Mouse (Mus musculus): ENCODE results near the gene Chd2. TPM values are rescaled to one million over a fixed set of nuclear protein-coding genes. Genes with fewer than 3 reads are reported as not detected.

The Chd2 gene
- polyA plus RNA-seq, 1 experiment from 2014 or later = 47.8 TPM

- Histone ChIP-seq H3K27ac (replicated peaks; ENCODE audit: low read depth, low read length) (no peak overlapping the region), H3K36me3 (replicated peaks; ENCODE audit: control insufficient read depth, insufficient read depth, low read depth, low read length) (peaks cover 3% of the 10 kb centered on the region), H3K9ac (replicated peaks; ENCODE audit: low read length) (no peak overlapping the region), H3K9me3 (replicated peaks; ENCODE audit: control insufficient read depth, low read length) (no peaks in the 10 kb centered on the region), H3K4me3 (ENCODE audit: low read depth, low read length) (no peak overlapping the region), H3K4me1 (ENCODE audit: control insufficient read depth, insufficient read depth, low read length) (no peaks in the 10 kb centered on the region), H3K27me3 (ENCODE audit: control insufficient read depth, insufficient read depth, low read length) (no peaks in the 10 kb centered on the region), H3K4me2 (ENCODE audit: low read depth, low read length) (no peak overlapping the region)
- WGBS = 75% methylated on average over 13 of the region's 13 CpGs
- DNase-seq (ENCODE audit: low spot score) (no peak), ATAC-seq (replicated peaks; ENCODE audit: insufficient number of reproducible peaks, low FRiP score, low TSS enrichment, low read depth) (no peak)
These were observed 118.4 kb downstream of the Chd2 start for GRCm38 (mm10) chr7:73423236-73423635.

DNA sequence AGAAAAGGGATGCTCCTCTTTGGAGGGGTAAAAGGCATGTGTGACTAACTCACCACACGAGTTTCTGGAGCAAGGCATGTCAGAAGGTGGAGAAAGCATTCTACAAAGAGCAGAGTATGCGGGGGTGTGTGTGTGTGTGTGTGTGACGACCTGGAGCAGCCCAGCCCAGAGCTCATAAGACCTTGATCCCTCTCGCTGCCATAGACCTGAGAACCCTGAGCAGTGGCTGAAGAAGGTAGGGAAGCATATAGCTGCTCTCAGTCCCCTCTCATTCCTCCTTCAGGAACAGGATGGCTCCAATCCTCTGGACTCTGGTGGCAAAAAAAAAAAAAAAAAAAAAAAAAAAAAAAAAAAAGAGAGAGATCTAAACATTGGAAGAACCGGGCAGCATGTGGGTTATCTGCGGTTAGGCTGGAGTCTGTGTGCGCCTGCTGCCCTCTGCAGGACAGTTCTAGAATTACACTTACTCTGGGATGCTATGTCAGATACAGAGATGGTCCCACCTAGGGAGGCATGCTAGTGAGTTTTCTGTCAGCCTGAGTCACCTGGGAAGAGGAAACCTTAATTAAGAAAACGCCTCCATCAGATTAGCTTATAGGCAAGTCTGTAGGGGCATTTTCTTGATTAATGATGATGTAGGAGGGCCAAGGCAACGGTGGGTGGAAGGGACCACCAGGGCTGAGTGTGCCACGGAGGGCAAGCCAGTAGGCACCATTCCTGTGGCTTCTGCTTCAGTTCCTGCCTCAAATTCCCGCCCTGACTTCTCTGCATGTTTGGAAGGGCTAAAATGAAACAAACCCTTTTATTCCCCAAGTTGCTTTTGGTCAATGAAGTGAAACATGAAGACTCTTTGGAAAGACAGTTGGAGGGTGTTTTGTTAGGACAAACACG is 119.2 kb downstream of the Chd2 start:
- Histone ChIP-seq H3K9me3 (replicated peaks; ENCODE audit: control insufficient read depth, low read length) (no peaks in the 10 kb centered on the region), H3K27me3 (ENCODE audit: control insufficient read depth, insufficient read depth, low read length) (no peaks in the 10 kb centered on the region), H3K4me2 (ENCODE audit: low read depth, low read length) (no peak overlapping the region), H3K36me3 (replicated peaks; ENCODE audit: control insufficient read depth, insufficient read depth, low read depth, low read length) (no peaks in the 10 kb centered on the region; the same call in none of the 2 replicates), H3K4me1 (ENCODE audit: control insufficient read depth, insufficient read depth, low read length) (no peaks in the 10 kb centered on the region), H3K9ac (replicated peaks; ENCODE audit: low read length) (no peak overlapping the region), H3K4me3 (ENCODE audit: low read depth, low read length) (no peak overlapping the region), H3K27ac (replicated peaks; ENCODE audit: low read depth, low read length) (no peak overlapping the region)
- 33% methylated on average over 12 of the region's 12 CpGs for WGBS
- ATAC-seq (replicated peaks; ENCODE audit: insufficient number of reproducible peaks, low FRiP score, low TSS enrichment, low read depth) (no peak), DNase-seq (ENCODE audit: low spot score) (peak; percentile 83)

DNA sequence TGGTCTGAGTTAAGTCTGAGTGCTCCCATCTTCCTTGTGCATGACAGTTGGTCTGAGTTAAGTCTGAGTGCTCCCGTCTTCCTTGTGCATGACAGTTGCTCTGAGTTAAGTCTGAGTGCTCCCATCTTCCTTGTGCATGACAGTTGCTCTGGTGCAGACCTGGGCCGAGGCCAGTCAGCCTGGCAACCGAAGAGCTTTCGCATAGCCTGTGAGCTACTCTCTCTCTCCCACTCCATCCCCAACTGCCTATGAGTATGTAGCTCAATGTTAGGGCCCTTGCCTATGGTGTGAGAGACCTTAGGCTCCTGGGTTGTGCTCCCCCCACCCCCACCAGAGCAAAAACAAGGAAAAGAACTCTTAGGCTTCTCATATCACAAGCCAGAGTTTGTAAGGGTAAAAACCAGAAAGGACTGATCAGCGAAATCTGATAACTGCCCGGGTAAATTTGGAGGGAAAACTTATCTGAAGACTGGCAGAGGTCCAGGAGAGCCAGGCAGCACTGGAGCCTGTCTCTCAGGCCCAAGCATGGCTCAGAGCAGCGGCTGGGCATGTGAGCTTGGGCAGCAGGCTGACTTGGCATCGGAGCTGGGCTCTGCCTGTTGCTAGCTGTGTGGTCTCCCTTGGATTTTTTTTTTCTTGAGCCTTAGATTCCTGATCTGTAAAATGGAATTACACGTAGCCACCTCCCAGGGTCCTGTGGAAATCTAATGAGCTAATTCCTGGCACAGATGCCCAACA is 120.2 kb downstream of the Chd2 start:
- peak overlapping the region; percentile 39; the same call in 1 of the 2 replicates for H3K9ac ChIP-seq (replicated peaks; ENCODE audit: low read length)
- no peaks in the 10 kb centered on the region for H3K4me1 ChIP-seq (ENCODE audit: control insufficient read depth, insufficient read depth, low read length)
- H3K27me3 ChIP-seq (ENCODE audit: control insufficient read depth, insufficient read depth, low read length) = no peaks in the 10 kb centered on the region
- DNase-seq (ENCODE audit: low spot score) (no peak), ATAC-seq (replicated peaks; ENCODE audit: insufficient number of reproducible peaks, low FRiP score, low TSS enrichment, low read depth) (no peak)
- no peak overlapping the region for H3K4me3 ChIP-seq (ENCODE audit: low read depth, low read length)
- H3K4me2 ChIP-seq (ENCODE audit: low read depth, low read length) = no peak overlapping the region
- no peaks in the 10 kb centered on the region; the same call in none of the 2 replicates for H3K36me3 ChIP-seq (replicated peaks; ENCODE audit: control insufficient read depth, insufficient read depth, low read depth, low read length)
- no peak overlapping the region for H3K27ac ChIP-seq (replicated peaks; ENCODE audit: low read depth, low read length)
- 68% methylated on average over 9 of the region's 9 CpGs for WGBS
- H3K9me3 ChIP-seq (replicated peaks; ENCODE audit: control insufficient read depth, low read length) = no peaks in the 10 kb centered on the region

- Histone ChIP-seq H3K9ac (replicated peaks; ENCODE audit: low read length) (no peak overlapping the region), H3K9me3 (replicated peaks; ENCODE audit: control insufficient read depth, low read length) (no peaks in the 10 kb centered on the region), H3K36me3 (replicated peaks; ENCODE audit: control insufficient read depth, insufficient read depth, low read depth, low read length) (no peaks in the 10 kb centered on the region; the same call in none of the 2 replicates), H3K27me3 (ENCODE audit: control insufficient read depth, insufficient read depth, low read length) (no peaks in the 10 kb centered on the region), H3K27ac (replicated peaks; ENCODE audit: low read depth, low read length) (no peak overlapping the region), H3K4me3 (ENCODE audit: low read depth, low read length) (no peak overlapping the region), H3K4me1 (ENCODE audit: control insufficient read depth, insufficient read depth, low read length) (no peaks in the 10 kb centered on the region), H3K4me2 (ENCODE audit: low read depth, low read length) (no peak overlapping the region)
- ATAC-seq (replicated peaks; ENCODE audit: insufficient number of reproducible peaks, low FRiP score, low TSS enrichment, low read depth) (no peak), DNase-seq (ENCODE audit: low spot score) (no peak)
- 57% methylated on average over 5 of the region's 5 CpGs for WGBS
These were observed 120.8 kb downstream of the Chd2 start for GRCm38 (mm10) chr7:73420827-73421226.

DNA sequence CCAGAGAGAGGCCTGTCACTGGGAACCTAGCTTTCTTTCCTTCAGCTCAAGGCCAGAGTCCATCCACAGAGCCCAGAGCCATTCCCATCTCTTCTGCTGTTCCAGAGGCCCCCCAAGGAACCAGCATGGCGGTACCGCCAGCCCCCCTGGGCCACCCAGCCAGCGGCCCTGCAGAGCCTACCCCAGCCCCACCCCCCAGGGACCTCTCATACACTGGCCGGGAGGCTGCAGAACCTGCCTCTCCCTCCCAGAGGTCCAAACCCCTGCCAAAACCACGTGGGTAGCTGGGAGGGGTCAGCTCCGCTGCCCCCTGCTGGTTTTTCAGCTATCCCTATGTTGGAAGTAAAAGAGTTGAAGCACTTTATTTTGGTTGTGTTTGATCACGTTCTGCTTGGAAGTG is 122.3 kb downstream of the Chd2 start:
- no peak overlapping the region for H3K4me3 ChIP-seq (ENCODE audit: low read depth, low read length)
- H3K27me3 ChIP-seq (ENCODE audit: control insufficient read depth, insufficient read depth, low read length) = no peaks in the 10 kb centered on the region
- H3K9ac ChIP-seq (replicated peaks; ENCODE audit: low read length) = no peak overlapping the region
- DNase-seq (ENCODE audit: low spot score) (peak; percentile 53), ATAC-seq (replicated peaks; ENCODE audit: insufficient number of reproducible peaks, low FRiP score, low TSS enrichment, low read depth) (no peak)
- no peak overlapping the region for H3K4me2 ChIP-seq (ENCODE audit: low read depth, low read length)
- H3K9me3 ChIP-seq (replicated peaks; ENCODE audit: control insufficient read depth, low read length) = no peaks in the 10 kb centered on the region
- 42% methylated on average over 7 of the region's 7 CpGs for WGBS
- no peak overlapping the region for H3K27ac ChIP-seq (replicated peaks; ENCODE audit: low read depth, low read length)
- H3K4me1 ChIP-seq (ENCODE audit: control insufficient read depth, insufficient read depth, low read length) = no peaks in the 10 kb centered on the region
- no peaks in the 10 kb centered on the region; the same call in none of the 2 replicates for H3K36me3 ChIP-seq (replicated peaks; ENCODE audit: control insufficient read depth, insufficient read depth, low read depth, low read length)

DNA sequence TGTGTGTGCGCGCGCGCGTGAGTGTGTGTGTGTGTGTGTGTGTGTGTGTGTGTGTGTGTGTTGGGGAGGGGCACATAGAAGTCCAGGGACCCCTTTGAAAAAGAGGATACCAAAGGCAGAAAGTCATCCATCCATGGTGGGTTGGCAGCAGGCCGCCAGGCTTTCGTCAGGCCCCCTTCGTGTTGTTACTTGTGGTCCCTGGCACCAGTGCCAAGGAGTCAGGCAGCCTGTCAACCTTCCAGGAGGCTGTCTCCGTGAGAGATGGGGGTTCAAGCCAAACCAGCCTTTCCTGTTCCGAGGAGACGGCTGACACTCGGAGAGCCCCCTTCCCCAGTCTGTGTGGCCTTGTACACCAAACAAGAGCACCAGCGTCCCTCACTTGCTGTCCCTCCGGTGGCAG is 127.4 kb downstream of the Chd2 start:
- no peaks in the 10 kb centered on the region for H3K27me3 ChIP-seq (ENCODE audit: control insufficient read depth, insufficient read depth, low read length)
- DNase-seq (ENCODE audit: low spot score) = no peak
- WGBS = 82% methylated on average over 14 of the region's 14 CpGs

DNA sequence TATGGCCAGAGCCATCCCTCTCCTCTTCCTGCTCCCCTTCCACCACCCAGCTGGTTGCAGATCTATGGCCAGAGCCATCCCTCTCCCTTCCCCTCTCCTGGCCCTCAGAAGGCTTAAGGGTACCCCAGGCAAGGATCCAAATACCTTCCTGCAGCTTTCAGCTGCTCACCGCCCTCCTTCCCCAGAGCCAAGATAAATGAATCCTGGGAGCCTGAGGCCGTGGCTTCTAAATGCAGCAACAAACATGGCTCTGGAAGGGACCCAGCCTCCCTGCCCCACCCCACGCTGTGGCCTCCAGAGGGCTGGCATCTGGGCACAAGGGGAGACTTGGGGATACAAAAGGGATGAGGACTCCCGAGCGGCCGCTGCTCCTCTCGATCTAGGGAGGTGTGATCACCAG is 129.2 kb downstream of the Chd2 start:
- no peaks in the 10 kb centered on the region for H3K9me3 ChIP-seq (replicated peaks; ENCODE audit: control insufficient read depth, low read length)
- H3K4me2 ChIP-seq (ENCODE audit: low read depth, low read length) = no peak overlapping the region
- no peaks in the 10 kb centered on the region for H3K4me1 ChIP-seq (ENCODE audit: control insufficient read depth, insufficient read depth, low read length)
- H3K27ac ChIP-seq (replicated peaks; ENCODE audit: low read depth, low read length) = no peak overlapping the region
- 90% methylated on average over 7 of the region's 7 CpGs for WGBS
- ATAC-seq (replicated peaks; ENCODE audit: insufficient number of reproducible peaks, low FRiP score, low TSS enrichment, low read depth) (no peak), DNase-seq (ENCODE audit: low spot score) (no peak)
- no peak overlapping the region for H3K4me3 ChIP-seq (ENCODE audit: low read depth, low read length)
- H3K27me3 ChIP-seq (ENCODE audit: control insufficient read depth, insufficient read depth, low read length) = no peaks in the 10 kb centered on the region
- no peak overlapping the region for H3K9ac ChIP-seq (replicated peaks; ENCODE audit: low read length)
- peaks cover 20% of the 10 kb centered on the region for H3K36me3 ChIP-seq (replicated peaks; ENCODE audit: control insufficient read depth, insufficient read depth, low read depth, low read length)

More for the DNA sequence above, 127.4 kb downstream of the Chd2 start:
- H3K9me3 ChIP-seq (replicated peaks; ENCODE audit: control insufficient read depth, low read length) = no peaks in the 10 kb centered on the region
- H3K4me2 ChIP-seq (ENCODE audit: low read depth, low read length) = no peak overlapping the region
- no peak for ATAC-seq (replicated peaks; ENCODE audit: insufficient number of reproducible peaks, low FRiP score, low TSS enrichment, low read depth)
- H3K4me1 ChIP-seq (ENCODE audit: control insufficient read depth, insufficient read depth, low read length) = no peaks in the 10 kb centered on the region
- H3K9ac ChIP-seq (replicated peaks; ENCODE audit: low read length) = no peak overlapping the region
- H3K27ac ChIP-seq (replicated peaks; ENCODE audit: low read depth, low read length) = no peak overlapping the region
- H3K4me3 ChIP-seq (ENCODE audit: low read depth, low read length) = no peak overlapping the region
- H3K36me3 ChIP-seq (replicated peaks; ENCODE audit: control insufficient read depth, insufficient read depth, low read depth, low read length) = peaks cover 19% of the 10 kb centered on the region

GRCm38 (mm10) chr7:73411986-73412385 is 129.6 kb downstream of the Chd2 start:
- Histone ChIP-seq H3K4me1 (ENCODE audit: control insufficient read depth, insufficient read depth, low read length) (no peaks in the 10 kb centered on the region), H3K27ac (replicated peaks; ENCODE audit: low read depth, low read length) (no peak overlapping the region), H3K36me3 (replicated peaks; ENCODE audit: control insufficient read depth, insufficient read depth, low read depth, low read length) (peaks cover 20% of the 10 kb centered on the region), H3K4me3 (ENCODE audit: low read depth, low read length) (no peak overlapping the region), H3K27me3 (ENCODE audit: control insufficient read depth, insufficient read depth, low read length) (no peaks in the 10 kb centered on the region), H3K9me3 (replicated peaks; ENCODE audit: control insufficient read depth, low read length) (no peaks in the 10 kb centered on the region), H3K9ac (replicated peaks; ENCODE audit: low read length) (no peak overlapping the region), H3K4me2 (ENCODE audit: low read depth, low read length) (no peak overlapping the region)
- DNase-seq (ENCODE audit: low spot score) (no peak), ATAC-seq (replicated peaks; ENCODE audit: insufficient number of reproducible peaks, low FRiP score, low TSS enrichment, low read depth) (no peak)
- 89% methylated on average over 4 of the region's 4 CpGs for WGBS
